Mouse (Mus musculus) forelimb bud, embryonic 11.5 days (tissue): Measurements from ENCODE around the gene Fat2.

ENCODE experiments used
- DNase-seq: peaks from one replicate; pipeline ENCODE4 v3.0.0-alpha.2; 2012; ENCODE audit warnings: low read depth, low spot score

Fat2 gene

DNA sequence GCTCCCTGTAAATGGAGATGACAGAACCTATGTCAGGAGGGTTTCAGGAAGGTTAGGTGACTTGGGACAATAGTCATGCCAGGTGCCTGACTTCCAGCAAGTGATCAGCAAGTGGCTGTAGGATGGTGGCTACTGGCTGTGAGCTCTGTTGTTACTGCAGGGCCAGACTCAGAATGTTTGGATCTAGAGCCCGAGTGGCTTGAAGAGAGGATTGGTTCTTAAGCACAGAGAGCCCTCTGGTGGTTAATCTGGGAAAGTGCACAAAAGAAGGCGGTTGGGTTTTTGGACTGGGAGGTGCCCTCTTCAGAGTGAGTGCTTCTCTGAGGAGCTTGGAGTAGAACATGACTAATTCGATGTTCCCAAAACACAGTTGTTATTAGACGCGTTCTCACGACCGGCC is 95.8 kb downstream of the Fat2 start:
- peak; percentile 69 for DNase-seq

DNA sequence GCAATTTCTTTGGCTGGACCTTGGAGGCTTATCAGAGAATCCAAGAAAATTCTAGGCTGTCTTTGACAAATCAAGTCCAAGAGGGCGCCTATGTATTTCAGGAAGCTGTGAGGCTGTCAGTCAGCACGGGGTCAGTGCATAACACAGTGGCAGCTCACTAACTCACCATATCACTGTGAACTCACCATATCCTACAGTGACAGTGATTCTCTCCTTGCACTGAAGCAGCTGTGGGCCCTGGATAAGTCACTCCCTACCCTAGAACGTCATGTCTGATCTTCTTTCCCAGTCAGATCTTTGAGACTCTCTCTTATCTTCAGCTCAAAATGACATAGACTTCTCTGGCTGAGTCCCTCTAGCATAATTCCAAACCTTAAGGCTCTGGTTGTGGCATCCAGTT is 96.9 kb downstream of the Fat2 start:
- DNase-seq: no peak

GRCm38 (mm10) chr11:55236815-55237214 is 99.5 kb downstream of the Fat2 start:
- no peak for DNase-seq

- DNase-seq: no peak
Observed at GRCm38 (mm10) chr11:55234791-55235190, 101.6 kb downstream of the Fat2 start.

GRCm38 (mm10) chr11:55234288-55234687 is 102.1 kb downstream of the Fat2 start:
- no peak for DNase-seq

DNA sequence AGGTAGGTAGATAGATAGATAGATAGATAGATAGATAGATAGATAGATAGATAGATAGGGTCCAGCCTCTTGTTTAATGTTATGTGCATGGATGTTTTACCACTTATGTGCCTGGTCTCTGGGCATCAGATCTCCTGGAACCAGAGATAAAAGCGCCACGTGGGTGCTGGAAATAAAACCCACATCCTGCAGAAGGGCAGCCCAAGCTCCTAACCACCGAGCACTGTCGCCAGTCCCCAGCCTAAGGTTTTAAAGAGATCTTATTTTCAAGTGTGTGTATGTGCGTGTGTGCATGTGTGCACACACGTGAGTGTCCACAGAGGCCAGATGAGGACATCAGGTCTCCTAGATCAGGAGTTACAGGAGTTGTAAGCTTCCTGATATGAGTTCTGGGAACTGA is 105.3 kb downstream of the Fat2 start:
- no peak for DNase-seq

- no peak for DNase-seq
Observed at GRCm38 (mm10) chr11:55221306-55221705, 115.1 kb downstream of the Fat2 start.

DNA sequence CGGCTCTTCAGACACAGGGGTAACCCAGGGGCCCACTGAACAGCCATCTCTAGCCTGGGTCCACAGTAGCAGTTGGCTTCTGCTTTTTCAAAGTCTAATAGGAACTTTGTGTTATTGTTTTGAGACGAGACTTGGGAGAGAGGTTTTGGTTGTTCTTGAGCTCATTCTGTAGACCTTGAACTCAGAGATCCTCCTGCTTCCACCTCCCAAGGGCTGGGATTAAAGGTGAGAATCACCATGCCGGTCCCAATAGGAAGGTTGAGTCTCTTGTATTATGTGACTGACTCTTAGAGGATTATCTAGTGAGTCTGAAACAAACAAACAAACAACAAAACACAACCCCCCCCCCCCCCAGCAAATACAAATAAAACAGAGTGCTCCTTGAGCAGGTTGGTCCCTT is 117.9 kb downstream of the Fat2 start:
- no peak for DNase-seq

- DNase-seq: no peak
Observed at GRCm38 (mm10) chr11:55217880-55218279, 118.5 kb downstream of the Fat2 start.

DNA sequence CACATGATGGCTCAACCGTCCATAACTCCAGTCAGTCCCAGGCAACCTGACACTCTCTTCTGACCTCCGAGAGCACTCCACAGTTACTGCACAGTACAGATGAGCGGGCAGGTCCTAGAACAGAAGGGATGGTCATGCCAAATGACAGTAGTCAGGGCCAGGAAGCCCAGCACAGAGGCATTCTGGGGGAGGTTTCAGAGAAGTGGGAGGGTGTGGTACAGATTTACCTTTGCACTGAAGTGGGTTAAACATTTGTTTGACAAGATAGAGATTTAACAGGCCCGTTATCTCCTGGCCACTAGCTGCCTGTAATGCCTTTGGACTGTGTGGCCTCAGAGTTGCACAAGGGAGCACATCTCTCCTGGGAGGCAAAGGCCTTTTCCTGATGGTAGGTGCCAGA is 118.9 kb downstream of the Fat2 start:
- DNase-seq: no peak

GRCm38 (mm10) chr11:55216830-55217229 is 119.5 kb downstream of the Fat2 start:
- DNase-seq: no peak

DNA sequence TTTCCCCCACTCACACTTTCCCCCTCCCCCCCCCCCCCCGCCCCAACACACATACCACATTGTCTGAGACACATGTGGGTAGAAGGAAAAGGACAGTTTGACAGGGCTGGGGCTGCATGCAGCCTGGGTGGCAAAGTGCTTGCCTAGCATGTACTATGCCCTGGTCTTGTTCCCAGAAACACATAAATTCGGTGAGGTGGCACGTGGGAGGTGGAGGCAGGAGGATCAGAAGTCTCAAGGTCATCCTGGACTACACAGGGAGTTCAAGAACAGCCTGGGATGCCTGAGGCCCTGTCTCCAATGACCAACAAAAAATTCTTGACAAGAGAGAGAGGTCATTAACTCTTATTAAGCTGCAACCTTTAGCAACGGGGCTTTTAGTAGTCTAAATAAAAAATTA is 120.3 kb downstream of the Fat2 start:
- DNase-seq: no peak

- no peak for DNase-seq
Observed at GRCm38 (mm10) chr11:55214978-55215377, 121.4 kb downstream of the Fat2 start.

DNA sequence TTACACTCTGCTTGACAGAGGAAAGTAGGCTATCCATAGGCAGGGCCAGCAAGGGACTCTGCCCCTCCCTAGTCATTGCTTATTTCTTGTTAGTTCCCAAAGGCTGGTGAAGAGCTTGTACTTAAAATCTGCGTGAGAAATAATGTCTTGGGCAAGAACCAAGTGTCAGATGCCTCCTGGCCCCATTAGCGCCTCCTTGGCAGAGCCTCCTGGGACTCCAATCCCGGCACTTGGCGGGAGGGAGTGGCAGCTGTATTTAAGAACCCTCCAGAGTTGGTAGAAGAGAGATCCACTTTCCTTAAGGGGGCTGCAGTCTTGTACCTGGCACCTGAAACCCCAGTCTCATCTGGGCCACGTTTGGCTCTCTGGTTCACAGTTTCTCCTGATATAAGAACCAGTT is 122.2 kb downstream of the Fat2 start:
- no peak for DNase-seq

- DNase-seq: no peak
Observed at GRCm38 (mm10) chr11:55213518-55213917, 122.8 kb downstream of the Fat2 start.

DNA sequence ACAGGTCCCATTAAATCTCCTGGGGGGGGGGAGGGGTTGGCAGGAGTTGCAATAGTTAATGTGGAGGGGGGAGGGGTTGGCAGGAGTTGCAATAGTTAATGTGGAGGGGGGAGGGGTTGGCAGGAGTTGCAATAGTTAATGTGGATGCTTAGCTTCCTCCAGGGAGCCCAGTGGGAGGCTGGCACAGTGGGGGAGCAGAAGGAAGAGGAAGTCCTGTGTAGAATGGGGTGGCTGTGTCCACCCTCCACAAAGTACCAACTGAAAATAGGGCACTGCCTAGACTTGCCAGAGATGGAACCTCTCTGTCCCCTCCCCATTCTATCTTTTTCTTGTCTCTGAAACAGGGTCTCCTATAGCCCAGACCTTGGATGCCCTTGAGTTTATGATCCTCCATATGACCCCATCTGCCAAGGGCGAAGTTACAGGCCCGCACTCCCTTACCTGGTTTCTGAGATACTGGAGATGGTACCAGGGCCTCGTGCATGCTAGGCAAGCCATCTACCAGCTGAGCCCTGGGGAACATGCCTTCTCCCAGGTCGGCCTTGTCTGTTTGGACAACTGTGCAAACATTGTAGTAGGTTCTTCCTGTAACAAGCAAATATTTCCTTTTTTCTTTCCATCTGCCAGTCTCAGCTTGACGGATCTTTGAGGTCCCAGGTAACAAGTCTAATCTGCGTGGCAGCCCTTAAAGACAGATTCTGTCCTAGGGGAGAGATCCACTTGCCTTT is 126.6 kb downstream of the Fat2 start:
- no peak for DNase-seq

DNA sequence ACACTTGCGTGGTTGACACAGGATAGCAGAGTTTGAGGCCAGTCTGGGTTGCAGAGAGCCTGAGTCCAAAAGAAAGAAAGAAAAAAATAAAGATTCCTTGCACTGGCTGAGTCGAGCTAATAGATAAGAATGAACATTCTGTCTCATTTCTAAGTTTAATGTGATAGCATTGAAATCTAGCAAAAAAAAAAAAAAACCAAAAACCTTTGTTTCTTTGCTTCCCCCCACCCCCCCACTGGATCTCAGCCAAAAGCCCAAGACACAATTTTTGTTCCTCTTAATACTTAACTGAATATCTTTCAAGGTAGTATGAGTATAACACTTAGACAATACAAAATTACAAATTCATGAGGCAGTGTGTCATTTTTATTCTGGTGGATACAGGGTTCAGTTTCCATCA is 127.3 kb downstream of the Fat2 start:
- no peak for DNase-seq

- DNase-seq: no peak
Observed at GRCm38 (mm10) chr11:55208001-55208690, 128.2 kb downstream of the Fat2 start.

- DNase-seq: no peak
Observed at GRCm38 (mm10) chr11:55204602-55205001, 131.8 kb downstream of the Fat2 start.

- peak; percentile 95 for DNase-seq
Observed at GRCm38 (mm10) chr11:55204159-55204596, 132.2 kb downstream of the Fat2 start, which contains the start of gene Slc36a1. Slc36a1 (plus strand) TSS chr11:55204350.
